Mouse (Mus musculus) liver, adult 2 months (tissue): ENCODE results near the gene Artn. TPM values are rescaled to one million over a fixed set of nuclear protein-coding genes. Genes with fewer than 3 reads are reported as not detected.
A peak's percentile ranks its signal among the peaks of the same experiment; 100 is the strongest.

Experiments used
- DNase-seq: peaks from one replicate; pipeline ENCODE4 v3.0.0-alpha.2; 2011; ENCODE audit warnings: low read depth, low spot score; ENCODE audit errors: extremely low read depth
- H3K27ac ChIP-seq: fragments of 200-500 bp; replicated peaks from 2 replicates; pipeline ENCODE4 v1.5.1; 2012; ENCODE audit warnings: low read depth, mild to moderate bottlenecking, control low read depth, inconsistent platforms, low read length; ENCODE audit not compliant: insufficient read depth
- H3K27me3 ChIP-seq: fragments of 200-500 bp; 2 replicates; pipeline ENCODE4 v1.6.1; 2012; ENCODE audit warnings: mild to moderate bottlenecking, moderate library complexity, low read length, inconsistent platforms; ENCODE audit not compliant: control insufficient read depth, insufficient read depth
- H3K36me3 ChIP-seq: fragments of 200-500 bp; 2 replicates; pipeline ENCODE4 v1.6.1; 2012; ENCODE audit warnings: low read length, inconsistent platforms; ENCODE audit not compliant: control insufficient read depth, insufficient read depth
- H3K4me1 ChIP-seq: fragments of 200-500 bp; 2 replicates; pipeline ENCODE4 v1.6.1; 2011; ENCODE audit warnings: low read length; ENCODE audit not compliant: control insufficient read depth, insufficient read depth
- H3K4me3 ChIP-seq: fragments of 200-500 bp; 2 replicates; pipeline ENCODE4 v1.5.1; 2011; ENCODE audit warnings: low read depth, mild to moderate bottlenecking, control low read depth, low read length, moderate library complexity; ENCODE audit not compliant: insufficient read depth
- H3K79me2 ChIP-seq: fragments of 200-500 bp; 2 replicates; pipeline ENCODE4 v1.6.1; 2012; ENCODE audit warnings: inconsistent platforms, mild to moderate bottlenecking, low read length, moderate library complexity; ENCODE audit not compliant: control insufficient read depth, insufficient read depth
- H3K9ac ChIP-seq: fragments of 200-500 bp; 2 replicates; pipeline ENCODE4 v1.6.1; 2012; ENCODE audit warnings: low read depth, mild to moderate bottlenecking, control low read depth, inconsistent platforms, low read length
- CTCF ChIP-seq: fragments of 200-500 bp; IDR thresholded peaks from 2 replicates; pipeline ENCODE4 v1.5.1; 2011; ENCODE audit warnings: low read depth, low read length, control low read depth
- POLR2A ChIP-seq: fragments of 200-500 bp; IDR thresholded peaks from 2 replicates; pipeline ENCODE4 v1.6.1; 2011; ENCODE audit warnings: low read length, control low read depth; ENCODE audit not compliant: insufficient read depth; ENCODE audit errors: extremely low read depth
- WGBS: fragments of 180-500 bp; shearing (Covaris S2); methylation state at CpG from one replicate; pipeline ENCODE4 v1.1.7; 2018; 5-methylcytosine and 5-hydroxymethylcytosine counted together
- polyA plus RNA-seq: library from polyadenylated mRNA; depleted of rRNA; stranded (reverse); fragments of >200 nt; gene quantifications from 2 replicates; pipeline ENCODE4 v1.2.3, GENCODE M21; 2012
- total RNA-seq: library from RNA; depleted of rRNA; stranded (reverse); fragments of >200 nt; gene quantifications from 2 replicates; pipeline ENCODE4 v1.2.3, GENCODE M21; 2014

Gene Artn
- total and polyA plus RNA-seq, 2 experiments: 0.07 TPM; not detected in 1

DNA sequence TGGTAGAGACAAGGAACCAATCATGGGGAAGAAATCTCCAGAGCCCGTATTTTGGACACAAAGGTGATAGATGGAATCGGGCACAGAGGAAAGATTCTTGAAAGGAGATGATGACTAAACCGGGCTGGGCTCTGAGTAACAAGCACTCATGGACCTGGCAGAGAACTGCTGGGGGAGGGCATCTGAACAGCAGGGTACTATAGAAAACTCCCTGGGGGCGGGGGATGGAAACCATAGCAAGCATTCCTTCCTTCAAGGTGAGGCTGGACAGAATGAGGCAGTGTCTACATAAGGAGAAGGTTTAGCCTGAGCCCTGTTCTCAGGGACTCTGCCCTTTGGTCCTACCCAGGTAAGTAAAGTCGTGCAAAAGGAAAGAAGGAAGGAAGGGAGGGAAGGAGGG is 45.2 kb upstream of the Artn start:
- H3K27me3 ChIP-seq: no peaks in the 10 kb centered on the region
- no peak overlapping the region for H3K4me3 ChIP-seq
- peaks cover 36% of the 10 kb centered on the region for H3K4me1 ChIP-seq
- no peaks in the 10 kb centered on the region for H3K36me3 ChIP-seq
- H3K27ac ChIP-seq: no peak overlapping the region
- no peak for DNase-seq
- 85% methylated on average over 5 of the region's 5 CpGs for WGBS
- H3K79me2 ChIP-seq: peaks cover 4% of the 10 kb centered on the region; the same call in 1 of the 2 replicates
- TF ChIP-seq POLR2A (no peak), CTCF (no peak)
- H3K9ac ChIP-seq: no peak overlapping the region

DNA sequence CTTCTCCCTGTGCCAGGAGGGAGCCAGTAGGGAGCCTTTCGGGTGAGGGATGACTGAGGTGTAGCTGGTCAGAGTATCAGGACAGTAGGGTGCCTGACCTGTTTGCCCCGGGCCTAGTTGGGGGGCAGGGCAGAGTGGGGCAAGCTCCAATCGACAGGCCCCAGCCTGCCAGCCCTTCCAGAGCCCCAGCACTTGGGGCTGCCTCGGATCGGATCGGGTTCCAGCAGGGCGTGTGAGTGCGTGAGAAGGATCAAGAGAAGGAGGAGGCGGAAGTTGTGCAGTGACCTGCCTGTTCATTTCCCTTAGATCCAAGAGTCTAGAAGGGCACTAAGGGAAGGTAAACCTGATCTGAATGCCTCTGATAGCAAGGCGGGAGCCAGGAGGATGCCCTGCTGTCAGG is 43.4 kb upstream of the Artn start:
- DNase-seq: peak; percentile 45
- no peaks in the 10 kb centered on the region for H3K27me3 ChIP-seq
- 27% methylated on average over 10 of the region's 10 CpGs for WGBS
- H3K4me3 ChIP-seq: no peak overlapping the region
- H3K27ac ChIP-seq: peak overlapping the region; percentile 17; the same call in 1 of the 2 replicates
- H3K9ac ChIP-seq: no peak overlapping the region
- TF ChIP-seq CTCF (no peak), POLR2A (no peak)
- H3K4me1 ChIP-seq: peaks cover 21% of the 10 kb centered on the region
- no peaks in the 10 kb centered on the region for H3K36me3 ChIP-seq
- H3K79me2 ChIP-seq: peaks cover 4% of the 10 kb centered on the region; the same call in 1 of the 2 replicates

GRCm38 (mm10) chr4:117964346-117965025 is 34.9 kb upstream of the Artn start:
- no peak for DNase-seq
- no peaks in the 10 kb centered on the region for H3K4me1 ChIP-seq
- no peaks in the 10 kb centered on the region for H3K79me2 ChIP-seq
- no peak for TF ChIP-seq POLR2A
- TF ChIP-seq CTCF: no peak
- H3K27ac ChIP-seq: no peak overlapping the region
- peaks cover 7% of the 10 kb centered on the region; the same call in 1 of the 2 replicates for H3K36me3 ChIP-seq
- 80% methylated on average over 14 of the region's 14 CpGs for WGBS
- H3K27me3 ChIP-seq: no peaks in the 10 kb centered on the region
- no peak overlapping the region for H3K9ac ChIP-seq
- H3K4me3 ChIP-seq: no peak overlapping the region

DNA sequence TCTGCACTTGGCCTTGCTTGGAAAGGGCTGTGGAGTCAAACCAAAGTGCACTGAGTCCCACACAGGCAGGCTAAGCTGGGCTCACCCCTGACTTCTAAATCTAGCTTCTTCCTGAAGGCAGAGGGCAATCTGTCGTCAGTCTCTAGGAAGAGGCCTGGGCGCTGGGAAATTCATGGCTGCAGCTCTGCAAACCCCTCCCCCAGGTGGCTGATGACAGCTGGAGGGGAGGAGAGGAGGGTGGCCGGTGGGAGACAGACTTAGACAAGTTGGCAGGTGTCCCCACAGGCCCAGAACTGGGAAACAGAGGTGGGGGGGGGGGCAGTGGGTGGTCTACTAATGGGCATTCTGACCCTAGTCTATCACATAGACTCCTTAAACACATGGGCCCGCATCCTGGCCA is 27.9 kb upstream of the Artn start:
- H3K27ac ChIP-seq: no peak overlapping the region
- H3K4me1 ChIP-seq: no peaks in the 10 kb centered on the region
- no peak overlapping the region for H3K4me3 ChIP-seq
- DNase-seq: no peak
- H3K27me3 ChIP-seq: no peaks in the 10 kb centered on the region
- TF ChIP-seq CTCF (no peak), POLR2A (no peak)
- H3K79me2 ChIP-seq: no peaks in the 10 kb centered on the region
- peaks cover 22% of the 10 kb centered on the region; the same call in 1 of the 2 replicates for H3K36me3 ChIP-seq
- H3K9ac ChIP-seq: no peak overlapping the region
- WGBS: 97% methylated on average over 4 of the region's 4 CpGs

DNA sequence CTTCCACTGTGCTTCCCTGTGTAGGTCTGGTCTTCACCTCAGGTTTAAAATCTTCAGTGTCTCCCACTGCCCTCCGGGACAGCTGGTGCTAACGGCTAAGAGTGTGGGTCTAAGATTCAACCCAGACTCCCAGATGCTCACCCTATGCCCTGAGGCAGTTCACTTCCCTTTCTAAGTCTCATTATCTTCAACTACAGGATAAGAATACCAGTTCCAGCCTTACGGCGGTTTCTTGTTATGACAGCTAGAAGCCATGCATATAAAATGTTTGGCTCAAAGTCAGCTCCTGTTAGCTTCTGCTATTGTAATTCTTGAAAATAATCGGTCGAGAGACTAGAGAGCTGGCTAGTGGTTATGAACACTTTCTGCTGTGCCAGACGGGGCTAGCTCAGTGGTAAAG is 17.9 kb upstream of the Artn start:
- H3K9ac ChIP-seq: no peak overlapping the region
- no peaks in the 10 kb centered on the region; the same call in 1 of the 2 replicates for H3K36me3 ChIP-seq
- TF ChIP-seq POLR2A: no peak
- no peak overlapping the region for H3K4me3 ChIP-seq
- 88% methylated on average over 7 of the region's 7 CpGs for WGBS
- no peaks in the 10 kb centered on the region for H3K4me1 ChIP-seq
- no peaks in the 10 kb centered on the region for H3K27me3 ChIP-seq
- no peak overlapping the region for H3K27ac ChIP-seq
- DNase-seq: no peak
- H3K79me2 ChIP-seq: no peaks in the 10 kb centered on the region; the same call in 1 of the 2 replicates

- Histone ChIP-seq H3K9ac (no peak overlapping the region), H3K27me3 (no peaks in the 10 kb centered on the region), H3K79me2 (no peaks in the 10 kb centered on the region; the same call in 1 of the 2 replicates), H3K27ac (no peak overlapping the region), H3K4me1 (no peaks in the 10 kb centered on the region), H3K4me3 (no peak overlapping the region), H3K36me3 (no peaks in the 10 kb centered on the region)
- no peak for DNase-seq
- TF ChIP-seq POLR2A (no peak), CTCF (no peak)
- WGBS: 84% methylated on average over 11 of the region's 11 CpGs
Measured at GRCm38 (mm10) chr4:117946639-117947305, 17.2 kb upstream of the Artn start.
